Mouse (Mus musculus) cerebellum, adult 2 months (tissue): ENCODE data around the gene Slc34a2. TPM values are rescaled to one million over a fixed set of nuclear protein-coding genes. Genes with fewer than 3 reads are reported as not detected.

ENCODE experiments used
- DNase-seq, 2 experiments: peaks; one replicate each; pipeline ENCODE4 v3.0.0; 2021
- H3K27ac ChIP-seq: fragments of 200-500 bp; 2 replicates; pipeline ENCODE4 v1.5.1; 2012; ENCODE audit warnings: low read length, control low read depth, inconsistent platforms; ENCODE audit not compliant: insufficient read depth
- H3K27me3 ChIP-seq: fragments of 200-500 bp; 2 replicates; pipeline ENCODE4 v1.6.1; 2012; ENCODE audit warnings: inconsistent platforms, mild to moderate bottlenecking, low read length, moderate library complexity; ENCODE audit not compliant: control insufficient read depth, insufficient read depth
- H3K4me1 ChIP-seq: fragments of 200-500 bp; 2 replicates; pipeline ENCODE4 v1.6.1; 2011; ENCODE audit warnings: low read length; ENCODE audit not compliant: control insufficient read depth, insufficient read depth
- H3K4me3 ChIP-seq: fragments of 200-500 bp; replicated peaks from 2 replicates; pipeline ENCODE3; 2011; ENCODE audit warnings: mild to moderate bottlenecking, low read depth, low read length, control low read depth; ENCODE audit not compliant: insufficient read depth
- CTCF ChIP-seq: fragments of 200-500 bp; IDR thresholded peaks from 2 replicates; pipeline ENCODE4 v1.5.1; 2011; ENCODE audit warnings: low read depth, mild to moderate bottlenecking, control low read depth, low read length, moderate library complexity, borderline replicate concordance; ENCODE audit not compliant: insufficient read depth
- POLR2A ChIP-seq: fragments of 200-500 bp; IDR thresholded peaks from 2 replicates; pipeline ENCODE4 v1.6.1; 2011; ENCODE audit warnings: low read length, control low read depth, borderline replicate concordance; ENCODE audit not compliant: insufficient read depth
- WGBS: fragments of 180-500 bp; shearing (Covaris S2); methylation state at CpG from one replicate; pipeline ENCODE4 v1.1.7; 2018; 5-methylcytosine and 5-hydroxymethylcytosine counted together
- polyA plus RNA-seq: library from polyadenylated mRNA; depleted of rRNA; stranded (reverse); fragments of >200 nt; gene quantifications from 2 replicates; pipeline ENCODE4 v1.2.3, GENCODE M21; 2012

The Slc34a2 gene
- polyA plus RNA-seq, 1 experiment: 0.07 TPM

DNA sequence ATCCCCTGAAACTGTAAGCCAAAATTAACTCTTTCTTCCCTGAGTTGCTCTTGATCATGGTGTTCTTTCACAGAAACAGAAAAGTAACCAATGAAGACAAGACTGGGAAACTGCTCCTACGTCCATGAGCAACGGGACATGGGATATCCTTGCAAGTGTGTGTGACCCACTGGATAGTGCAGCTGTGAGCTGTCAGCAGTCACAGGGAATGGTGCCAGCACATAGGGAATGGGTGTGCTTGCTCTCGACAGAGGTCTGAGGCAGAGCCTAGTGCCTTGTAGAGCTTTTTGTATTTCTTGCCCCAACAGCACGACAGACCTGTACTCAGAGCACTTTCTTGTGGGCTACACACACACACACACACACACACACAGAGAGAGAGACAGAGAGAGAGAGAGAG, 68.2 kb downstream of the Slc34a2 start:
- DNase-seq: no peak
- Histone ChIP-seq H3K4me3 (no peak overlapping the region), H3K27me3 (no peaks in the 10 kb centered on the region), H3K4me1 (peaks cover 22% of the 10 kb centered on the region), H3K27ac (no peak overlapping the region)
- TF ChIP-seq CTCF (no peak), POLR2A (no peak)
- WGBS: 49% methylated on average over 4 of the region's 4 CpGs

DNA sequence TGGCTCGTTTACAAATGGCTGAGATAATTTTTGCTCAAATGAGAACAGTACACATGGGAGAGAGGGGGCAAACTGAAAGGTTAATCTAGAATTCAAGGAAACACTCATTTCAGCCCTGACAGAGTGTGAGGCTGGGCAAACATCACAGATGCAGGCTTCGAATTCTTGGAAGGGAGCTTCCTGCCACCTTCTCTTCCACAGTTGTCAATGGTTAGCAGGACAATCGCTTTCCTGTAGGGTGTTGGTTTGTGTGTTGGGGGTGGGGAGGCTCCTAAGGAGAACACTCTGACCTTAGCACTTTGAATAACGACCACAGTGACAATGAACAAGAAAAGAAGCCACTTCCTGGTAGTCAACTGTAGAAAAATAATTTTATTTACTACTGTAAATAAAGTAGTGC, 68.8 kb downstream of the Slc34a2 start:
- no peak for DNase-seq
- H3K4me1 ChIP-seq: peaks cover 22% of the 10 kb centered on the region
- no peak overlapping the region for H3K27ac ChIP-seq
- 68% methylated on average over 4 of the region's 4 CpGs for WGBS
- H3K4me3 ChIP-seq: no peak overlapping the region
- no peaks in the 10 kb centered on the region for H3K27me3 ChIP-seq
- TF ChIP-seq CTCF (no peak), POLR2A (no peak)

DNA sequence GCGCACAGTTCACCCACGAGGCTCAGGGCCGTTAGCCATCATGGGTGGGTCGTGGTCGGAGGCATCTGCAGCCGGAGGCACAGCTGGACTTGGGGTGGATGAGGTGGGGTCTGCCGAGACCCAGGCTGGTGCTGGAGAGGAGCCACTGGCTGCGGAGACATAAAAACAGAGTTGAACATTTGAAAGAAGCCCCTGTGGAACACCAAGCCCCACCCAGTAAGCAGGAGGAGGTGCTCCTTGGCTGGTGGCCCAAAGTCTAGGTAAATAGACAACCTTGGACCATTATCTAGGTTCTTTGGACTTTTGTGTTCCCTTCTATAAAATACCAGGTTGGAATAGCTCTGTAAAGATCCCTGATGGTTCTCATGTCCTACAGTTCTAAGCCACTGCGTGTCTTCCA, 70.1 kb downstream of the Slc34a2 start:
- TF ChIP-seq CTCF (no peak), POLR2A (no peak)
- H3K4me1 ChIP-seq: peaks cover 22% of the 10 kb centered on the region
- no peak for DNase-seq
- H3K27me3 ChIP-seq: no peaks in the 10 kb centered on the region
- 65% methylated on average over 9 of the region's 9 CpGs for WGBS
- no peak overlapping the region for H3K4me3 ChIP-seq
- H3K27ac ChIP-seq: no peak overlapping the region

DNA sequence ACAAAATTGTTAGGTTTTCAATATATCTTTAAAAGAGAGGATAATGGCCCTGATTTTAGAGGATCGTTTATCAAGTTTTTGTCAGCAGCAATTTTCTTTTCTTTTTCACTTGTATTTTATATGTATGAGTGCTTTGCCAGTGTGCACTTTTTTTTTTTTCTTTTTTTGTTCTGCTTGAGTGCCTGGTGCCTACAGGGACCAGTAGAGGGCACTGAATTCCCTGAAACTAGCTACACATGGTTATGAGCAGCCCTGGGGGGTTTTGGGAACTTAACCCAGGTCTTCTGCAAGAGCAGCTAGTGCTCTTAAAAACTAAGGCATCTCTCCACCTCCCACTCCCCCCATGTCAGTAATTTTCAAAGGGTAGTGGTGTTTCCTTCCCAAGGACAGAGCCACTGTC, 70.8 kb downstream of the Slc34a2 start:
- TF ChIP-seq CTCF (peak; percentile 33; the same call in 1 of the 2 replicates), POLR2A (no peak)
- no peaks in the 10 kb centered on the region for H3K27me3 ChIP-seq
- H3K4me1 ChIP-seq: peaks cover 22% of the 10 kb centered on the region
- no peak overlapping the region for H3K4me3 ChIP-seq
- no peak for DNase-seq
- 93% methylated on average over 1 of the region's 1 CpGs for WGBS
- no peak overlapping the region for H3K27ac ChIP-seq

- 64% methylated on average over 4 of the region's 4 CpGs for WGBS
- Histone ChIP-seq H3K27ac (no peak overlapping the region), H3K27me3 (no peaks in the 10 kb centered on the region), H3K4me3 (no peak overlapping the region), H3K4me1 (peaks cover 13% of the 10 kb centered on the region)
- no peak for DNase-seq
- no peak for TF ChIP-seq CTCF
- TF ChIP-seq POLR2A: no peak
Measured at GRCm38 (mm10) chr5:53110225-53110624, 72.3 kb downstream of the Slc34a2 start.

GRCm38 (mm10) chr5:53111036-53111435, 73.2 kb downstream of the Slc34a2 start:
- TF ChIP-seq CTCF (no peak), POLR2A (no peak)
- no peak for DNase-seq
- Histone ChIP-seq H3K27me3 (no peaks in the 10 kb centered on the region), H3K4me3 (no peak overlapping the region), H3K27ac (no peak overlapping the region), H3K4me1 (peaks cover 5% of the 10 kb centered on the region)
- 64% methylated on average over 5 of the region's 5 CpGs for WGBS

GRCm38 (mm10) chr5:53112942-53113341, 75.1 kb downstream of the Slc34a2 start:
- no peak for DNase-seq
- TF ChIP-seq POLR2A: no peak
- no peak for TF ChIP-seq CTCF
- Histone ChIP-seq H3K27me3 (no peaks in the 10 kb centered on the region), H3K4me1 (peaks cover 3% of the 10 kb centered on the region; the same call in 1 of the 2 replicates), H3K27ac (no peak overlapping the region), H3K4me3 (no peak overlapping the region)
- 96% methylated on average over 5 of the region's 5 CpGs for WGBS

- no peak overlapping the region for H3K4me3 ChIP-seq
- DNase-seq: no peak
- 72% methylated on average over 12 of the region's 12 CpGs for WGBS
- H3K27me3 ChIP-seq: no peaks in the 10 kb centered on the region
- no peak overlapping the region for H3K27ac ChIP-seq
- TF ChIP-seq CTCF (no peak), POLR2A (no peak)
- H3K4me1 ChIP-seq: peaks cover 3% of the 10 kb centered on the region; the same call in 1 of the 2 replicates
Measured at GRCm38 (mm10) chr5:53114616-53115267, 76.9 kb downstream of the Slc34a2 start.
